Mouse (Mus musculus) MEL-GATA-1-ER (cell line): Measurements from ENCODE around the gene Spag6l.
A peak's percentile ranks its signal among the peaks of the same experiment; 100 is the strongest.
"Not testable (repeated sequence)": the region's sequence is repeated elsewhere in the genome, so short reads cannot be mapped to it uniquely, and the experiment has no call there.

Source experiments
- DNase-seq: peaks from one replicate; pipeline ENCODE4 v3.0.0-alpha.2; 2012; ENCODE audit warnings: low read depth; ENCODE audit errors: extremely low read depth

The Spag6l gene

GRCm38 (mm10) chr16:16828757-16829615, at the start of gene Spag6l:
TSS of gene Spag6l (minus strand) at chr16:16829456.
- no peak for DNase-seq

- DNase-seq = no peak
Measured at GRCm38 (mm10) chr16:16879025-16879424, 49.8 kb upstream of the Spag6l start.

- peak; percentile 90 for DNase-seq
Measured at GRCm38 (mm10) chr16:16870617-16871331, 41.5 kb upstream of the Spag6l start, which contains the start of the genes Top3b and Vpreb1. TSS of gene Top3b (plus strand) at chr16:16870736. TSS of gene Vpreb1 (minus strand) at chr16:16870843.

GRCm38 (mm10) chr16:16870241-16870616, 41.0 kb upstream of the Spag6l start:
- no peak for DNase-seq

- no peak for DNase-seq
Measured at GRCm38 (mm10) chr16:16865696-16866561, 36.7 kb upstream of the Spag6l start.

- peak; percentile 76 for DNase-seq
Measured at GRCm38 (mm10) chr16:16865217-16865616, 36.0 kb upstream of the Spag6l start.

GRCm38 (mm10) chr16:16863978-16864377, 34.7 kb upstream of the Spag6l start, which contains the start of gene Igll1:
TSS of gene Igll1 (minus strand) at chr16:16863985.
- DNase-seq = no peak

- no peak for DNase-seq
Measured at GRCm38 (mm10) chr16:16862288-16862687, 33.0 kb upstream of the Spag6l start.

GRCm38 (mm10) chr16:16856731-16857476, 27.6 kb upstream of the Spag6l start:
- DNase-seq = no peak

GRCm38 (mm10) chr16:16856054-16856453, 26.8 kb upstream of the Spag6l start:
- not testable (repeated sequence) for DNase-seq

- DNase-seq = no peak
Measured at GRCm38 (mm10) chr16:16855541-16855940, 26.3 kb upstream of the Spag6l start.

GRCm38 (mm10) chr16:16854836-16855235, 25.6 kb upstream of the Spag6l start:
- DNase-seq = no peak

GRCm38 (mm10) chr16:16852411-16852810, 23.2 kb upstream of the Spag6l start:
- no peak for DNase-seq

GRCm38 (mm10) chr16:16849196-16849595, 19.9 kb upstream of the Spag6l start:
- DNase-seq = no peak

- DNase-seq = no peak
Measured at GRCm38 (mm10) chr16:16829671-16830070, 415 bp upstream of the Spag6l start.

GRCm38 (mm10) chr16:16826223-16826622, 3.0 kb downstream of the Spag6l start:
- no peak for DNase-seq

GRCm38 (mm10) chr16:16825476-16825875, 3.8 kb downstream of the Spag6l start:
- no peak for DNase-seq

GRCm38 (mm10) chr16:16806325-16806724, 22.9 kb downstream of the Spag6l start:
- DNase-seq = no peak
